Mouse (Mus musculus): ENCODE data around the gene Ggt7. TPM values are rescaled to one million over a fixed set of nuclear protein-coding genes. Genes with fewer than 3 reads are reported as not detected.

Gene Ggt7
- polyA plus RNA-seq, 1 experiment from 2014 or later = 4.6 TPM

DNA sequence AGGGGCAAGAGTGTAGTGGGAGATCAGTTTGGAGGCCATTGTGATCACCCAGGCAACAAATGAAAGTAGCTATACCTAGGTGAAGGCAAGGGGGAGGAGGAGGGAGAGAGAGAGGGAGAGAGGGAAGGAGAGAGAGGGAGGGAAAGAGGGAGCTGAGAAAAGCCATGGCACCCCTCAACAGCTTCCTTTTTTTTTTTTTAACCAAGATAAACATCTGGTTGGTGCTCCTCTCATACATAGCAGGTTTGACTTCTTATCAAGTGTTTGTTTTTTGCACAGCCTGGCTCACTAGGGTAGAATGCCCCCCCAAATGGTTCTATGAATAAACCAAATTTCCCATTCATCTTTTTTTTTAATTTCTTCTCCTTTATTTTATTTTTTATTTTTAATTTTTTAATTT lies 18.3 kb upstream of the Ggt7 start:
- no peaks in the 10 kb centered on the region for H3K9me3 ChIP-seq
- no peak overlapping the region for H3K4me2 ChIP-seq (replicated peaks)
- no peaks in the 10 kb centered on the region for H3K4me1 ChIP-seq (replicated peaks)
- no peak overlapping the region for H3K4me3 ChIP-seq (replicated peaks)
- no peaks in the 10 kb centered on the region for H3K27me3 ChIP-seq (replicated peaks)
- H3K36me3 ChIP-seq = no peaks in the 10 kb centered on the region
- no peak for ATAC-seq
- no peak overlapping the region for H3K27ac ChIP-seq
- no peak overlapping the region for H3K9ac ChIP-seq

DNA sequence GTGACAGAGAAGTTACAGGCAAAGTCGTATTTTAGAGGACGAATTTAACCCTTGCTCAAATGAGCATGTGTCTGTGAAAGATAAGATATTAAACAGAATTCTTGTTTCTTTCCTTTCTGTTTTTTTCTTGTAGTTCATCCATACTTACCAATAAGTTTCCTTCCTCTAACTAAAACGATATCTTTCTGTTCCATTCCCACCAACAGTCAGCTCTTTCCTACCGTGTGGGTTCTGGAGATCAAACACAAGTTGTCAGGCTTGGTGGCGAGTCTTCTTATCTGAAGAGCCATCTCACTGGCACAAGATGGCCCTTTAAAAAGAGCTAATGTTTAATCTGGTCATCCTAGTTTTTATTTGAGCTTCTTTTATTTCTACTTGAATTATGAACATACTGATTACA lies 9.3 kb upstream of the Ggt7 start:
- H3K4me1 ChIP-seq (replicated peaks) = no peaks in the 10 kb centered on the region
- no peaks in the 10 kb centered on the region for H3K36me3 ChIP-seq
- H3K9me3 ChIP-seq = no peaks in the 10 kb centered on the region
- H3K27me3 ChIP-seq (replicated peaks) = no peaks in the 10 kb centered on the region
- 58% methylated on average over 5 of the region's 5 CpGs for WGBS
- no peak overlapping the region for H3K4me2 ChIP-seq (replicated peaks)
- no peak overlapping the region for H3K4me3 ChIP-seq (replicated peaks)
- ATAC-seq = no peak
- no peak overlapping the region for H3K9ac ChIP-seq
- H3K27ac ChIP-seq = no peak overlapping the region

DNA sequence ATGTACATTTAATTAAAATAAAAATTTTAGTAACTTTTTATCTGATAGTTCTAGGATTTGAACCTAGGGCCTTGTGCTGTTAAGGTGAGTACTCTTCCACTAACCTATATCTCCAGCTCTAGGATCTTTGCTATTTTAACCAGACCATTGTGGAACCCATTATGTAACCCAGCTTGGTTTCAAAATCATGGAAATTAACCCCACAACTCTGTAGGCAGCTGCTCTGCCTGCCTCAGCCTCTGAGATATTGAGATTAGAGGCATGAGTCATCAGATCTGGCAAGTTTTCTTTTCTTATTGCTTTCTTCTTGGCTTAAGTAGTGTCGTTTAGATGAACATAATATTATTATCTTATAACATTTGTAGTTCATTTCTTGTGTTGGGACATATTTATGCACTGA lies 6.3 kb upstream of the Ggt7 start:
- Histone ChIP-seq H3K27me3 (replicated peaks) (no peaks in the 10 kb centered on the region), H3K27ac (no peak overlapping the region), H3K9ac (no peak overlapping the region), H3K36me3 (no peaks in the 10 kb centered on the region), H3K4me1 (replicated peaks) (no peaks in the 10 kb centered on the region), H3K4me2 (replicated peaks) (no peak overlapping the region), H3K9me3 (no peaks in the 10 kb centered on the region), H3K4me3 (replicated peaks) (no peak overlapping the region)
- 54% methylated on average over 1 of the region's 1 CpGs for WGBS
- ATAC-seq = no peak

DNA sequence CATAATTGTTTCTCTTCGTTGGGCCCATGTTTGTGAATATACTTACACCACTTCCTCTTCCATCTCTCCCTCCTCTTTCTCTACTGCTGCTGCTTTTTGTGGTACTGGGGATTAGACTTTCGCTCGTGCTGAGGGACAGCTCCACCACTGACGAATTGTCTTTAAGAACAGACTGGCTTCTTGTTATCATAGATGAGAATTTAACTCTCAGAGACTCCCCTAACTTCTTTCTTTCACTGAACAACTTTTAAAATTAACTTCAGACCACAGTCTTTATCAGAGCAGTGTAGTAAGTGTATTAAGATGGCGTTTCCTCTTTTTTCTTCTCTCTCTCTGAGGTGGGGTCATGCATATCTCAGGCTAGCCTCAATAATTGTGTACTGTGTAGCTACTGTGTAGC lies 5.7 kb upstream of the Ggt7 start:
- no peak for ATAC-seq
- no peak overlapping the region for H3K27ac ChIP-seq
- WGBS = 60% methylated on average over 5 of the region's 5 CpGs
- no peaks in the 10 kb centered on the region for H3K4me1 ChIP-seq (replicated peaks)
- H3K4me3 ChIP-seq (replicated peaks) = no peak overlapping the region
- H3K4me2 ChIP-seq (replicated peaks) = no peak overlapping the region
- no peaks in the 10 kb centered on the region for H3K27me3 ChIP-seq (replicated peaks)
- H3K36me3 ChIP-seq = no peaks in the 10 kb centered on the region
- no peak overlapping the region for H3K9ac ChIP-seq
- H3K9me3 ChIP-seq = no peaks in the 10 kb centered on the region

DNA sequence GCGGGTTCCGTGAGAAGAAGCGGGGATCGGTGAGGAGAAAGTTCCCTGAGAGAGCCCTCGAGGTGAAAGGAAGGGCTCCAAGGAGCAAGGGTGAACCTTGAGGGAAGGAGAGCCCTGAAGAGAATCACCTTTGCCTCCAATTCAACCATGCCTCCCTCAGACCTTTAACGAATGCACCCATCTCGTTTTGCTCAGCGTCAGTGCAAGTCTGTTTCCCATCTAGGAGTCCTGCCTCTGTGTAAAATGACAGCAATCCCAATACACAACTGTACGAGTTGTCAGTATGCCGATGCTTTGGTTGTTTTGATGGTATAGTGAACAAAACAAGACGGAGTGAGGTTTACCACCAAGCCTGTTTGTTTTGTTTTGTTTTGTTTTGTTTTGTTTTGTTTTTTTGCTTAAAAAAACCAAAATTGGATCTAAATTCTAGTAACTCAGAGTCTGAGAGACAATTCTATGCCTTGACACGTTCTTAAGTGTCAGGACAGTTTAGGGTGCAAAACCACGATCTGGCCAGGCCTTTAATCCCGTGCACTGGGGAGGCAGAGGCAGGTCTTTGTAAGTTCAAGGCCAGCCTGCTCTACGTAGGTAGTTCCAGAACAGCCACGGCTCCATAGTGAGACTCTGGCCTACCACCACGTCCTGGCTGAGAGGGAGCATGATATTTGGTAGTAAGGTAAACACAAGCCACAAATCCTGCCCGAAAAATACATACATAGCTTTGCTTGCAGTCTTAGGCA lies 664 bp upstream of the Ggt7 start:
- Histone ChIP-seq H3K4me1 (replicated peaks) (peaks cover 8% of the 10 kb centered on the region), H3K36me3 (no peaks in the 10 kb centered on the region), H3K9ac (peak overlapping the region; percentile 68), H3K27me3 (replicated peaks) (peaks cover 6% of the 10 kb centered on the region; the same call in 1 of the 2 replicates), H3K4me2 (replicated peaks) (peak overlapping the region; percentile 86), H3K9me3 (no peaks in the 10 kb centered on the region), H3K4me3 (replicated peaks) (peak overlapping the region; percentile 89), H3K27ac (no peak overlapping the region)
- no peak for ATAC-seq
- 22% methylated on average over 18 of the region's 18 CpGs for WGBS

DNA sequence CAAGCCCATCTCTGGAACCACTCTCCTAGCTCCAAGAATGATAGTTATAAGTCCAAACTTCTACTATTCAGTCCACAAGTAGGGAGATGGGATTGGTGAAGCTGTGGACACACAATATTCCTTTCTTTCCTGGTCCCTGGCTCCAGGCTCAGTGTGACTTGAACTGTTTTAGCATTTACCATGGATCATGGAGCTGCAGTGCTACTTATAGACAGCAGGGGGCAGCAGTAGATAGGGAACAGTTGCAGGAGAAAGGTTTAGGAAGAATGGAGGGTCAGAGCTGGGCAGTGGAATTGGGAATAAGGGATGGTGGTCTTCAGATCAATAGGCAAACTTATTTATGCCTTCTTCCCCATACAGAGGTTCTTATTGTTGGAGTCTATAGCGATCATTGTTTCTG lies 2.1 kb downstream of the Ggt7 start:
- Histone ChIP-seq H3K9me3 (no peaks in the 10 kb centered on the region), H3K9ac (no peak overlapping the region), H3K27ac (no peak overlapping the region), H3K4me2 (replicated peaks) (no peak overlapping the region), H3K27me3 (replicated peaks) (peaks cover 6% of the 10 kb centered on the region; the same call in 1 of the 2 replicates), H3K36me3 (no peaks in the 10 kb centered on the region), H3K4me1 (replicated peaks) (peaks cover 8% of the 10 kb centered on the region), H3K4me3 (replicated peaks) (no peak overlapping the region)
- ATAC-seq = no peak
- WGBS = 3% methylated on average over 1 of the region's 1 CpGs

DNA sequence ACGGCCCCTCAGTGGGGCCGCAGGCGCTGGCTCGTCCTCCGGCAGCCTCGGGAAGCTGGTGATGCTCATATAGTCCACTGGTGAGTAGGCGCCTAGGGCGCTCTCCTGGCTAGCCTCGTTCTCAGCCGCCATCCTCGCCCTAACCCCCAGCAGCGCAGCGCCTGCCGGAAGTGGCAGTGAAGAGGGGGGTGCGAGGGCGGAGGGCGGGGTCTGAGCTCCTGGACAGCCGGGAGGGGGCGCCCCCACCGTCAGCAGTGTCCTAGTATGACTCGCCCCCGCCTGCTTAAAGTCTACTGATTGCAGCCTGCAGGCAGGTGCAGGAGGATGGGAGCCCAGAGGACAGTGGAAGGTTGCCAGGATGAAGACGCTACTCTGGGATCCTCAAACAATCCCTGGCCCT lies 3.4 kb downstream of the Ggt7 start:
- no peak for ATAC-seq
- Histone ChIP-seq H3K4me1 (replicated peaks) (peaks cover 8% of the 10 kb centered on the region), H3K27me3 (replicated peaks) (peaks cover 6% of the 10 kb centered on the region; the same call in 1 of the 2 replicates), H3K9me3 (no peaks in the 10 kb centered on the region), H3K9ac (peak overlapping the region; percentile 23), H3K36me3 (no peaks in the 10 kb centered on the region), H3K27ac (no peak overlapping the region), H3K4me3 (replicated peaks) (peak overlapping the region; percentile 41), H3K4me2 (replicated peaks) (peak overlapping the region; percentile 78)
- WGBS = 3% methylated on average over 23 of the region's 23 CpGs

DNA sequence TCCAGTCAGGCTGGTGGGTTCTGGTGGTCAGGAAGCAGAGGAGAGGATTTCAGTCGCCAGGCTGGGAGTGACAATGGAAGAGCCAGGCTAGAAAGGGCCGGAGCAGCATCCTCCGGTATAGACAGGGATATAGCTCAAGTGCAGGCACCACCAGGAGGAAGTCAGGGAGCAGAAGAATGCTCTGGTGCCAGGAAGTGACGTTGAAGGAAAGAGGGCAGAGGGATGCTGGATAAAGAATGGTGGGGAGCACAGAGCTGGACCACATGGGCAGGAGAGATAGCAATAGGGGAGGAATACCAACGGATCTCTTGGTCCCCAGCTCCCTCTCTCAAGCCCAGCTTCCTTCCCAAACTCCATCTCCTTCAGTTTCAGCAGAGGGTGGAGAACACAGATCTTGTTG lies 4.5 kb downstream of the Ggt7 start:
- Histone ChIP-seq H3K4me2 (replicated peaks) (0 out of 2 replicates have a peak overlapping the region, but pooled peaks have one; percentile 78), H3K27me3 (replicated peaks) (peaks cover 6% of the 10 kb centered on the region; the same call in 1 of the 2 replicates), H3K36me3 (no peaks in the 10 kb centered on the region), H3K9me3 (no peaks in the 10 kb centered on the region), H3K9ac (no peak overlapping the region), H3K4me3 (replicated peaks) (no peak overlapping the region), H3K4me1 (replicated peaks) (peaks cover 8% of the 10 kb centered on the region), H3K27ac (no peak overlapping the region)
- 61% methylated on average over 5 of the region's 5 CpGs for WGBS
- ATAC-seq = no peak

DNA sequence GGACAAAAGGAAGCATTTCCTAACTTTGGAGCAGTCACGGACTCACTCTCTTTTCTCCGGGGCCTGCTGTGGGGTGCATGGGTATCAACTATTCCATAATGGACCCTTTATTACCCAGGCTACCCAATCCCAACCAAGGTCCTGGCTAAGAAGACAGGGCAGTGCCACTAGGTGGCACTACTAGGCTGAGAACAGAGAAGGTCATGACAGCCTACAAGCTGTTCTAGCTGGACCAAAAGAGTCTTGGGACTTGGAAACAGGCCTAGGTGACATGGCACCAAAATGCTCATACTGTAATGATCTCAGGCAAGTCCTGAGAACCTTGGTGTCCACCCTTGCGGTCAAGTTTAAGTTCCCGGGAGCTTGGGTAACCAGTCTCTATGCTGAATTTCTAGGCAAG lies 5.6 kb downstream of the Ggt7 start:
- no peak for ATAC-seq
- Histone ChIP-seq H3K9me3 (no peaks in the 10 kb centered on the region), H3K4me3 (replicated peaks) (no peak overlapping the region), H3K4me2 (replicated peaks) (no peak overlapping the region), H3K4me1 (replicated peaks) (peaks cover 7% of the 10 kb centered on the region), H3K27ac (no peak overlapping the region), H3K9ac (no peak overlapping the region), H3K36me3 (no peaks in the 10 kb centered on the region), H3K27me3 (replicated peaks) (peaks cover 6% of the 10 kb centered on the region; the same call in 1 of the 2 replicates)
- WGBS = 58% methylated on average over 4 of the region's 4 CpGs

DNA sequence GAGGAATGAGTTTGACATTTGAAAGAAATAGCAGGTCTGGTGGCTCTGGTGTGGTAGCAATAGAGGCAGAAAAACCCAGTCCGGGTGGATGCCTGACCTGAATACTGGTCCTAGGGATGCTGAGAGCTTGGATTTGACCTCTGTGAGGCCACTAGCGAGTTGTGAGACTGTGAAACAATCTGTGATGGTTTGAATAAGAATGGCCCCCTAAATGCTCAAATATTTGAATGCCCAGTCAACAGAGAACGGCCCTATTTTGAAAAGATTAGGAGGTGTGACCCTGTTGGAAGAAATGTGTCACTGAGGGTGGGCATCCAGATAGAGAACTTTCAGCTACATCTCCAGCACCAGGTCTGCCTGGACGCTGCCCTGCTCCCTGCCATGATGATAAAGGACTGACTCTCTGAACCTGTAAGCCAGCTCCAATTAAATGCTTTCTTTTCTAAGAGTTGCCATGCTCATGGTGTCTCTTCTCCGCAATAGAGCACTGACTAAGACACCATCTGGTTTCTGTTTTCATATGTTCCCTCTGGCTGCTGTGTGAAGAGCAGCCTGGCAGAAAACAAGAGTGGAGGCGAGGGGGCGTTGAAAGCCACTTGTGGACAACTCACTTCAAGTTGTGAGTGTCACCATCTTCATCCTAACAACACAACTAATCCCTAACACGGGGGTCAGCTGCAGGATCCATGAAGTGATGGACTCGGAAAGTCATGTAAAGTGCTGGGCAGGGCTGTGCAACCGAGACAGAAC lies 10.1 kb downstream of the Ggt7 start:
- Histone ChIP-seq H3K27me3 (replicated peaks) (no peaks in the 10 kb centered on the region), H3K4me2 (replicated peaks) (no peak overlapping the region), H3K27ac (no peak overlapping the region), H3K9me3 (no peaks in the 10 kb centered on the region), H3K36me3 (no peaks in the 10 kb centered on the region), H3K4me1 (replicated peaks) (no peaks in the 10 kb centered on the region), H3K4me3 (replicated peaks) (no peak overlapping the region), H3K9ac (no peak overlapping the region)
- ATAC-seq = no peak
- 81% methylated on average over 10 of the region's 10 CpGs for WGBS

DNA sequence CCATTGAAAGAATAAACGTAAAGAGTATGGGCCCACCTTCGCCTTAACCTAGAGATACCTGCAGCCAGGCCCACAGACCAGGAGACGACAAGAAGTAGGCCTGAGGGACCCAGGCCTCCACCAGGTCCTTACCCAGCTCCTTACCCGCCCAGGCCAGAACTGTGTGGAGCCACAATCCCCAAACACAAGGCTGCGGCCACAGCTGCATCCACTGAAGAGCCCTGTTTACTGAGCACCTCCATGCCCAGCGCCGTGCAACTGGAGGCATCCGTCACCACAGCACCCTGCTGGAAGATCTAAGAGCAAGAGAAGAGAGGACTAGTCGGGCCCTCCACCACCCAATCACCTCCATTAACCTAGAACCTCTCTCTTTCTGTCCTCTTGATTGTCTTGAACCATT lies 12.2 kb downstream of the Ggt7 start:
- Histone ChIP-seq H3K36me3 (no peaks in the 10 kb centered on the region), H3K4me2 (replicated peaks) (no peak overlapping the region), H3K9ac (no peak overlapping the region), H3K27me3 (replicated peaks) (no peaks in the 10 kb centered on the region), H3K4me1 (replicated peaks) (no peaks in the 10 kb centered on the region), H3K9me3 (no peaks in the 10 kb centered on the region), H3K4me3 (replicated peaks) (no peak overlapping the region), H3K27ac (no peak overlapping the region)
- no peak for ATAC-seq
- WGBS = 89% methylated on average over 9 of the region's 9 CpGs

DNA sequence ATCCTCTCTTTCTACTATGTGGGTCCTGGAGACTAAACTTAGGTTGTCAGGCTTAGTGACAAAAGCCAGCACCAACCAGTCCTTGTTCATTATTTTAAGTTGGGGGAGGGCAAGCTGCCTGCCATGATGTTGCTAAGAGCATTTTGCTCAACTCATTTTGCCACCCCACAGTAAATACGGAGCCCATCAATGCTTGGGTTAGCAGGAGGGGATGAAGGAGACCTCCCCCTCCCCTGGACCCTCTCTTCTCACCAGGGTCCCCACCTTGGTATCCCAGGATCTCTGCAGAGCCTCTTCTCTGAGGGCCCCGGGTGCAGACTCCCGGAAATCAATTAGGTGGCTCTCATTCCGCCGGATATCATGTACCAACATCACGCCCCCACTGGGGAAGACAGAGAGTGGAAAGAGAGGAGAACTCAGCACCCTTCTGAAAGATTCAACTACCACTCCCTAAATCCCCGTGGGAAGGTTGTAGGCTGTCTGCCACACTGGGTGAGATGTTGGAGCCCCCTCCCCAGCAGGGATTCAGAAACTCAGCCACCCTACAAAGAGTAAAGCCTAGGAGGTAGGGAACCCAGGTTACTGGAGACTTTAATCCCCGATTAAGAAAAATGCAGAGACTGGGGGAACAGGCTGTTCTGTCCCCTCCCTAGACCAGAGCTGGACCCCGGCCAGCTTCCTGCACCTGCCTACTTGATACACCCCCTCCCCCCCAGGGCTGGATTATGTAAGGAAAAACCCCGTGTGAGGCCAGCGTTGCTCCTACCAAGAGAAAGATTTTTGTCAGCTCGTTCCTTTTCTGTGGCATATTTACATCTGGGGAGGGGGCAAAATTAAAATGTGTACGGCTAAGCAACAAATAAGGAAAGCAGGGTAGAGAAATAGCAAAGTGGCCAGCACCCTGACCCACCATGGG lies 13.3 kb downstream of the Ggt7 start:
- Histone ChIP-seq H3K36me3 (no peaks in the 10 kb centered on the region), H3K4me2 (replicated peaks) (no peak overlapping the region), H3K9ac (no peak overlapping the region), H3K4me1 (replicated peaks) (no peaks in the 10 kb centered on the region), H3K27me3 (replicated peaks) (no peaks in the 10 kb centered on the region), H3K27ac (no peak overlapping the region), H3K9me3 (no peaks in the 10 kb centered on the region), H3K4me3 (replicated peaks) (no peak overlapping the region)
- ATAC-seq = no peak
- 57% methylated on average over 13 of the region's 13 CpGs for WGBS

Data from intestine, embryonic 15.5 days (tissue).